Mouse (Mus musculus) midbrain, embryonic 10.5 days (tissue): Measurements from ENCODE around the gene Naa20. TPM values are rescaled to one million over a fixed set of nuclear protein-coding genes. Genes with fewer than 3 reads are reported as not detected.
A peak's percentile ranks its signal among the peaks of the same experiment; 100 is the strongest.
"Not testable (repeated sequence)": the region's sequence is repeated elsewhere in the genome, so short reads cannot be mapped to it uniquely, and the experiment has no call there.

Experiments used
- DNase-seq: peaks from one replicate; pipeline ENCODE4 v3.0.0-alpha.2; 2017; ENCODE audit warnings: low spot score
- H3K27ac ChIP-seq: fragments of 300-500 bp; sonication (generic); replicated peaks from 2 replicates; pipeline ENCODE4 v1.5.1; 2016; ENCODE audit warnings: mild to moderate bottlenecking
- H3K27me3 ChIP-seq: fragments of 300-500 bp; sonication (generic); 2 replicates; pipeline ENCODE4 v1.6.1; 2016; ENCODE audit warnings: low read depth, mild to moderate bottlenecking; ENCODE audit not compliant: poor library complexity, severe bottlenecking
- H3K36me3 ChIP-seq: fragments of 300-500 bp; sonication (generic); 2 replicates; pipeline ENCODE4 v1.6.1; 2016; ENCODE audit warnings: mild to moderate bottlenecking, moderate library complexity
- H3K4me1 ChIP-seq: fragments of 300-500 bp; sonication (generic); 2 replicates; pipeline ENCODE4 v1.6.1; 2016
- H3K4me3 ChIP-seq: fragments of 300-500 bp; sonication (generic); 2 replicates; pipeline ENCODE4 v1.5.1; 2016; ENCODE audit warnings: mild to moderate bottlenecking, moderate library complexity
- H3K9me3 ChIP-seq: fragments of 300-500 bp; sonication (generic); replicated peaks from 2 replicates; pipeline ENCODE4 v1.6.1; 2016; ENCODE audit warnings: mild to moderate bottlenecking
- WGBS: fragments of 180-500 bp; shearing (Covaris S2); methylation state at CpG from one replicate; pipeline ENCODE4 v1.1.7; 2016; 5-methylcytosine and 5-hydroxymethylcytosine counted together
- polyA plus RNA-seq: library from polyadenylated mRNA; unstranded; fragments of >200 nt; fragmentation: Nextera tagmentation; extraction: Ambion mirVana; gene quantifications from 2 replicates; pipeline ENCODE4 v1.2.1, GENCODE M21; 2016

The Naa20 gene
- polyA plus RNA-seq, 1 experiment from 2014 or later: 150 TPM

DNA sequence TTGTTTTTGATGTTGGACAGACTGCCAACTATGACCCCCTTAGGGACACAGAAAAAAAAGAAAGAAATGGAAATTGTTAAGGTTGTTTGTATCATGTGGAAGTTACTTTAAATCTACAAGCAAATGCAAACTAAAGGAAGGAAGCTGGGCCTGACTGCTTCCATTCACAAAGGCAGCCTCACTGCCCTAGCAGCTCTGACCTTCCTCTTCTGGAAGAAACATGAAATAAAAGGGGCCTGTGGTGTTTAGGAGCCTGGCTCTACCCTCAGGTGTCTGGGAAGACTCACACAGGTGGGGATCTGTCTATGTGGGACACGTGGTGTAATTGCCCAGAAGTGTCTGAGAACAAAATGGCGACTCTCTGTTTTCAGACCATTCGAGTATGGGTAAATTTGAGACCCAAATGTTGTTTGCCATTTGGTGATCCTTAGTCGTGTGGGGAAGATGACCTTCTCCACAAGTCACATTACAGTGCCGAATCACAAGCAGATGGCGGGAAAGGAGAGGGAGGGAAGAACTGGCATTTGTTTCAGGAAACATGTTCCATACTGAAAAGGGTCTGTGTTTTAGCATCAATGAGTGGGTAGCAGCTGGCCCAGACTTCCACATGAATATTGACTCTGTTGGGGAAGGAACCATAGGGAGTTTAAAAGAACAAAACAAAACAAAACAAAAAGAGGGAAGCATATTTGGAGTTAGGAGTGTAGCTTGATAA, 13.0 kb upstream of the Naa20 start:
- Histone ChIP-seq H3K4me1 (peaks cover 12% of the 10 kb centered on the region), H3K27ac (no peak overlapping the region), H3K27me3 (no peaks in the 10 kb centered on the region), H3K9me3 (no peaks in the 10 kb centered on the region), H3K4me3 (no peak overlapping the region), H3K36me3 (no peaks in the 10 kb centered on the region)
- WGBS: 78% methylated on average over 6 of the region's 6 CpGs
- no peak for DNase-seq

- WGBS: 88% methylated on average over 2 of the region's 2 CpGs
- H3K9me3 ChIP-seq: no peaks in the 10 kb centered on the region
- no peak overlapping the region for H3K27ac ChIP-seq
- no peaks in the 10 kb centered on the region for H3K36me3 ChIP-seq
- H3K27me3 ChIP-seq: no peaks in the 10 kb centered on the region
- DNase-seq: no peak
- H3K4me3 ChIP-seq: no peak overlapping the region
- H3K4me1 ChIP-seq: no peaks in the 10 kb centered on the region
These were observed 11.3 kb upstream of the Naa20 start for GRCm38 (mm10) chr2:145890571-145890970.

GRCm38 (mm10) chr2:145893756-145894155, 8.1 kb upstream of the Naa20 start:
- no peaks in the 10 kb centered on the region for H3K9me3 ChIP-seq
- no peaks in the 10 kb centered on the region for H3K27me3 ChIP-seq
- no peak overlapping the region for H3K4me3 ChIP-seq
- no peaks in the 10 kb centered on the region for H3K4me1 ChIP-seq
- no peak overlapping the region for H3K27ac ChIP-seq
- DNase-seq: no peak
- 98% methylated on average over 6 of the region's 6 CpGs for WGBS
- H3K36me3 ChIP-seq: no peaks in the 10 kb centered on the region

GRCm38 (mm10) chr2:145898106-145898505, 3.8 kb upstream of the Naa20 start:
- no peak overlapping the region for H3K27ac ChIP-seq
- H3K9me3 ChIP-seq: no peaks in the 10 kb centered on the region
- 88% methylated on average over 9 of the region's 9 CpGs for WGBS
- no peak for DNase-seq
- H3K4me3 ChIP-seq: no peak overlapping the region
- H3K36me3 ChIP-seq: no peaks in the 10 kb centered on the region
- H3K4me1 ChIP-seq: peaks cover 4% of the 10 kb centered on the region; the same call in 1 of the 2 replicates
- no peaks in the 10 kb centered on the region for H3K27me3 ChIP-seq

- peaks cover 20% of the 10 kb centered on the region for H3K4me1 ChIP-seq
- not testable (repeated sequence) for DNase-seq, H3K27ac ChIP-seq, H3K27me3 ChIP-seq, H3K4me3 ChIP-seq, H3K9me3 ChIP-seq, H3K36me3 ChIP-seq
- 86% methylated on average over 7 of the region's 8 CpGs for WGBS
These were observed 1.6 kb upstream of the Naa20 start for GRCm38 (mm10) chr2:145900318-145900717.

GRCm38 (mm10) chr2:145903061-145903901, 1.4 kb downstream of the Naa20 start:
- Histone ChIP-seq H3K36me3 (peaks cover 29% of the 10 kb centered on the region), H3K4me1 (peaks cover 24% of the 10 kb centered on the region), H3K27ac (peak overlapping the region; percentile 92), H3K4me3 (peak overlapping the region; percentile 69), H3K27me3 (no peaks in the 10 kb centered on the region), H3K9me3 (no peaks in the 10 kb centered on the region)
- WGBS: under 1% methylated on average over 67 of the region's 68 CpGs
- peak; percentile 93 for DNase-seq

DNA sequence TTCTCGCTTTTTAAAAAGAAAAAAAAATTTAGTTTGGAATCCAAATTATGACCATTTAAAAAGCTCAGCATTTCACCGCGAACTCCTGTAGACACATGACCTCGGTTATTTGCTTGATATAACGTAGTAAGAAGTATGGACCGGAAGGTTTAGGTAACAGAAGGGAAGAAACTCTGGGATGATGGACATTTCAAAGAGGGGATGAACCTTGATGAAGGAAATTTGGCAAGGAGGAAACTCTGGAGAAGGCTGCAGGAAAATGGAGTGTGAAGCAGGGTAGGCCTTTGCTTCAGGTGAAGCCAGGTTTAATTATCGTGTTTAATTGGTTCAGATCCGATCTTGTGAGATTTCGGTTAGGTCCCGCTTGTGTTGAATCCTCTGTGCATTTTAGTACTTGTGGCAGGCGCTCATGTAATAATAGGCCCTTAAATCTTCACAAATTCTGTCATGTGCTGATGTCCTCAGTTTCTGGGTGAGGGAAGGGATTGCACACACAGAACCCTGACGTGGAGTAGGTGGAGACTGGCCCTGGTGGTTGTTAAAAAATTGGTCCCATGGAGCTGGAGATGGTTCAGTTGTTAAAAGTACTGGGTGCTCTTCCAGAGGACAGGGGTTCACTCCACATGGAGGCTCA, 2.2 kb downstream of the Naa20 start:
- WGBS: 39% methylated on average over 12 of the region's 12 CpGs
- peak overlapping the region; percentile 69 for H3K4me3 ChIP-seq
- H3K27ac ChIP-seq: peak overlapping the region; percentile 92
- peaks cover 24% of the 10 kb centered on the region for H3K4me1 ChIP-seq
- H3K27me3 ChIP-seq: no peaks in the 10 kb centered on the region
- H3K36me3 ChIP-seq: peaks cover 36% of the 10 kb centered on the region
- no peak for DNase-seq
- H3K9me3 ChIP-seq: no peaks in the 10 kb centered on the region

GRCm38 (mm10) chr2:145905156-145905555, 3.3 kb downstream of the Naa20 start:
- no peak for DNase-seq
- Histone ChIP-seq H3K4me1 (peaks cover 24% of the 10 kb centered on the region), H3K9me3 (no peaks in the 10 kb centered on the region), H3K36me3 (peaks cover 46% of the 10 kb centered on the region), H3K27ac (no peak overlapping the region), H3K27me3 (no peaks in the 10 kb centered on the region), H3K4me3 (0 out of 2 replicates have a peak overlapping the region, but pooled peaks have one; percentile 69)
- 82% methylated on average over 6 of the region's 6 CpGs for WGBS

- not testable (repeated sequence) for H3K4me3 ChIP-seq, H3K27ac ChIP-seq, DNase-seq, H3K27me3 ChIP-seq, H3K9me3 ChIP-seq
- Histone ChIP-seq H3K4me1 (peaks cover 24% of the 10 kb centered on the region), H3K36me3 (peaks cover 54% of the 10 kb centered on the region)
- WGBS: 52% methylated on average over 4 of the region's 4 CpGs
These were observed 4.0 kb downstream of the Naa20 start for GRCm38 (mm10) chr2:145905884-145906283.

DNA sequence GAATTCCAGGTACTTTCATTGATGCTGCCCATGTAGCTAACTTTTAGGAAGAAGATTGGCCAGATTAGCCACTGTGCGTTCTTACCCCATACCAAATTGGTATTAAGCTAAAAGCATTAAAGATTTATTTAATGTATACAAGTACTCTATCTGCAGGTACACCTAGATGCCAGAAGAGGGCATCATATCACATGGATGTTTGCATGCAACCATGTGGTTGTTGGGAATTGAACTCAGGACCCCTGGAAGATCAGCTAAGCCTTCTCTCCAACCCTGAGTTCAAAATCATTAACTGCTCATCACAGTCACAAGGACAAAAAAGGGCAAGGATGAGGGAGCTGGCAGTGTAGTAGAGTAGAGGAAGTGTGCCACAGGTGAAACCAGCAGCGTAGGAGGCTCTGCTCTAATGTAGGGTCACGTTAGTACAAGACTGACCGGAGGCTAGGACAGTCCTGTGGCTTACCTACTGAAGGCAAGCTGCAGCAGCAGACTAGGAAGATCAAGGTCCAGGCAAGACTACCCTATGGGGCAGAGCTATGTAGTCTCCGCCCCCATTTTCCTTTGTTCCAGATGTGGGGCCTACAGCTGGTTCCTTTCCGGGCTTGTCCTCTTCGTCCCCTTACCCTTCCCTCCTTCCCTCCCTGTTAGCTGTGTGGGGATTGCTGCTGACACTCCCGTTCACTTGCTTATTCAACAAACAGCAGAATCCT, 19.2 kb downstream of the Naa20 start:
- H3K4me3 ChIP-seq: no peak overlapping the region
- no peaks in the 10 kb centered on the region for H3K4me1 ChIP-seq
- H3K27me3 ChIP-seq: no peaks in the 10 kb centered on the region
- no peaks in the 10 kb centered on the region for H3K9me3 ChIP-seq
- no peak overlapping the region for H3K27ac ChIP-seq
- 91% methylated on average over 8 of the region's 8 CpGs for WGBS
- H3K36me3 ChIP-seq: peaks cover 99% of the 10 kb centered on the region
- no peak for DNase-seq

GRCm38 (mm10) chr2:145934339-145935231, 32.7 kb downstream of the Naa20 start, which contains the start of the genes Cfap61 and Crnkl1:
TSS of gene Cfap61 (plus strand) at chr2:145934784.
TSS of gene Crnkl1 (minus strand) at chr2:145935014.
- H3K4me1 ChIP-seq: peaks cover 11% of the 10 kb centered on the region
- H3K36me3 ChIP-seq: peaks cover 33% of the 10 kb centered on the region
- H3K27ac ChIP-seq: peak within 1 kb of the TSS; percentile 76
- peak within 1 kb of the TSS; percentile 79 for H3K4me3 ChIP-seq
- under 1% methylated on average over 61 of the region's 61 CpGs for WGBS
- no peaks in the 10 kb centered on the region for H3K27me3 ChIP-seq
- H3K9me3 ChIP-seq: no peaks in the 10 kb centered on the region
- peak; percentile 95 for DNase-seq
